Mouse (Mus musculus) C2C12 (cell line): ENCODE results near the gene Arpc3. TPM values are rescaled to one million over a fixed set of nuclear protein-coding genes. Genes with fewer than 3 reads are reported as not detected.
"Not testable (repeated sequence)": the region's sequence is repeated elsewhere in the genome, so short reads cannot be mapped to it uniquely, and the experiment has no call there.

ENCODE experiments used
- H3K27me3 ChIP-seq: one replicate; pipeline ENCODE4 v1.6.1; 2011; ENCODE audit not compliant: control insufficient read depth, insufficient read depth, insufficient read length
- H3K36me3 ChIP-seq: one replicate; pipeline ENCODE4 v1.6.1; 2011; ENCODE audit not compliant: control insufficient read depth, insufficient read depth
- H3K4me3 ChIP-seq: one replicate; pipeline ENCODE4 v1.5.1; 2011; ENCODE audit warnings: mild to moderate bottlenecking, control low read depth; ENCODE audit not compliant: poor library complexity, insufficient read depth, severe bottlenecking
- H3K79me2 ChIP-seq: one replicate; pipeline ENCODE4 v1.6.1; 2011; ENCODE audit not compliant: control insufficient read depth, insufficient read depth
- H3K79me3 ChIP-seq: one replicate; pipeline ENCODE4 v1.6.1; 2011; ENCODE audit warnings: low read depth, control low read depth
- H3ac ChIP-seq: one replicate; pipeline ENCODE3; 2011; ENCODE audit warnings: low read depth; ENCODE audit not compliant: control insufficient read depth, insufficient read length
- CEBPB ChIP-seq: IDR thresholded peaks from one replicate; pipeline ENCODE4 v1.6.1; 2011; ENCODE audit warnings: low read depth, mild to moderate bottlenecking, control low read depth, moderate library complexity
- CTCF ChIP-seq: IDR thresholded peaks from one replicate; pipeline ENCODE4 v1.5.1; 2011; ENCODE audit not compliant: control insufficient read depth, insufficient read depth, insufficient read length
- FOSL1 ChIP-seq: IDR thresholded peaks from one replicate; pipeline ENCODE4 v1.8.0; 2011; ENCODE audit warnings: mild to moderate bottlenecking, low read length; ENCODE audit not compliant: poor library complexity, insufficient read depth, severe bottlenecking
- MAX ChIP-seq: IDR thresholded peaks from one replicate; pipeline ENCODE4 v1.6.1; 2011; ENCODE audit warnings: mild to moderate bottlenecking, control low read depth
- MYOD1 ChIP-seq: IDR thresholded peaks from one replicate; pipeline ENCODE4 v1.6.1; 2011; ENCODE audit warnings: low read depth; ENCODE audit not compliant: control insufficient read depth, insufficient read length
- MYOG ChIP-seq: IDR thresholded peaks from one replicate; pipeline ENCODE4 v1.6.1; 2011; ENCODE audit not compliant: control insufficient read depth, insufficient read length; ENCODE audit errors: extremely low read depth
- USF1 ChIP-seq: IDR thresholded peaks from one replicate; pipeline ENCODE4 v1.6.1; 2011; ENCODE audit warnings: low read depth, mild to moderate bottlenecking, control low read depth, moderate library complexity
- polyA plus RNA-seq: library from polyadenylated mRNA; unstranded; fragments of >200 nt; fragmentation: generic; extraction: Trizol; gene quantifications from one replicate; pipeline ENCODE4 v1.2.1, GENCODE M21; 2012; ENCODE audit warnings: missing spikeins

The Arpc3 gene
- polyA plus RNA-seq, 1 experiment = 185 TPM

GRCm38 (mm10) chr5:122454883-122455282, 63.2 kb downstream of the Arpc3 start:
- Histone ChIP-seq H3K79me2 (no peaks in the 10 kb centered on the region), H3K79me3 (no peaks in the 10 kb centered on the region), H3K4me3 (no peak overlapping the region), H3K36me3 (peaks cover 80% of the 10 kb centered on the region), H3K27me3 (no peaks in the 10 kb centered on the region), H3ac (no peak overlapping the region)
- no peak for TF ChIP-seq CEBPB
- TF ChIP-seq MYOD1 = no peak
- no peak for TF ChIP-seq MYOG
- no peak for TF ChIP-seq FOSL1
- TF ChIP-seq USF1 = no peak
- no peak for TF ChIP-seq CTCF
- no peak for TF ChIP-seq MAX

GRCm38 (mm10) chr5:122455584-122455983, 63.9 kb downstream of the Arpc3 start:
- H3K36me3 ChIP-seq = peaks cover 87% of the 10 kb centered on the region
- no peaks in the 10 kb centered on the region for H3K79me2 ChIP-seq
- H3K27me3 ChIP-seq = no peaks in the 10 kb centered on the region
- H3K4me3 ChIP-seq = no peak overlapping the region
- TF ChIP-seq CEBPB (no peak), MAX (no peak), CTCF (no peak), MYOD1 (no peak), FOSL1 (no peak), MYOG (no peak), USF1 (no peak)
- H3K79me3 ChIP-seq = no peaks in the 10 kb centered on the region
- no peak overlapping the region for H3ac ChIP-seq

- H3ac ChIP-seq, H3K4me3 ChIP-seq, H3K79me2 ChIP-seq, H3K27me3 ChIP-seq, H3K79me3 ChIP-seq: not testable (repeated sequence)
- H3K36me3 ChIP-seq = peaks cover 96% of the 10 kb centered on the region
These were observed 65.4 kb downstream of the Arpc3 start for GRCm38 (mm10) chr5:122457054-122457453.

GRCm38 (mm10) chr5:122458066-122458465, 66.4 kb downstream of the Arpc3 start:
- Histone ChIP-seq H3K4me3 (no peak overlapping the region), H3K27me3 (no peaks in the 10 kb centered on the region), H3ac (no peak overlapping the region), H3K36me3 (peaks cover 96% of the 10 kb centered on the region), H3K79me2 (no peaks in the 10 kb centered on the region), H3K79me3 (no peaks in the 10 kb centered on the region)
- TF ChIP-seq MAX (no peak), CEBPB (peak; percentile 43)

- no peaks in the 10 kb centered on the region for H3K79me3 ChIP-seq
- H3K79me2 ChIP-seq = no peaks in the 10 kb centered on the region
- H3K4me3 ChIP-seq = no peak overlapping the region
- TF ChIP-seq FOSL1 (no peak), CTCF (no peak), MYOG (no peak), MAX (no peak), USF1 (no peak)
- no peaks in the 10 kb centered on the region for H3K27me3 ChIP-seq
- H3K36me3 ChIP-seq = peaks cover 90% of the 10 kb centered on the region
- no peak overlapping the region for H3ac ChIP-seq
These were observed 67.7 kb downstream of the Arpc3 start for GRCm38 (mm10) chr5:122459335-122459734.

- no peaks in the 10 kb centered on the region for H3K27me3 ChIP-seq
- peaks cover 93% of the 10 kb centered on the region for H3K36me3 ChIP-seq
- H3ac ChIP-seq = no peak overlapping the region
- H3K79me3 ChIP-seq = no peaks in the 10 kb centered on the region
- no peak overlapping the region for H3K4me3 ChIP-seq
- no peaks in the 10 kb centered on the region for H3K79me2 ChIP-seq
- TF ChIP-seq CTCF = no peak
These were observed 69.0 kb downstream of the Arpc3 start for GRCm38 (mm10) chr5:122460656-122461055.

GRCm38 (mm10) chr5:122461431-122461830, 69.8 kb downstream of the Arpc3 start:
- no peaks in the 10 kb centered on the region for H3K79me2 ChIP-seq
- TF ChIP-seq USF1 (no peak), CTCF (no peak), MYOG (no peak)
- no peak overlapping the region for H3ac ChIP-seq
- no peaks in the 10 kb centered on the region for H3K79me3 ChIP-seq
- no peak overlapping the region for H3K4me3 ChIP-seq
- no peaks in the 10 kb centered on the region for H3K27me3 ChIP-seq
- peaks cover 93% of the 10 kb centered on the region for H3K36me3 ChIP-seq

Other genes with a start within 250 kb of the Arpc3 start
- gene Ppp1cc, start 233.6 kb upstream of the Arpc3 start, polyA plus RNA-seq = 183 TPM
- 0.02 TPM for gene Hvcn1, start 185.1 kb upstream of the Arpc3 start, polyA plus RNA-seq
- gene Tctn1, start 127.4 kb upstream of the Arpc3 start, polyA plus RNA-seq = 2.6 TPM
- 6.3 TPM for gene Pptc7, start 107.5 kb upstream of the Arpc3 start, polyA plus RNA-seq
- gene Rad9b, start 37.6 kb upstream of the Arpc3 start, polyA plus RNA-seq = 0.73 TPM
- gene Vps29, start 37.5 kb upstream of the Arpc3 start, polyA plus RNA-seq = 148 TPM
- 35.9 TPM for gene Gpn3, start 20.0 kb upstream of the Arpc3 start, polyA plus RNA-seq
- gene Fam216a, start 19.5 kb upstream of the Arpc3 start, polyA plus RNA-seq = 49.5 TPM
- 45.3 TPM for gene Anapc7, start 29.8 kb downstream of the Arpc3 start, polyA plus RNA-seq
- 101 TPM for gene Atp2a2, start 110.3 kb downstream of the Arpc3 start, polyA plus RNA-seq
- gene Ift81, start 222.6 kb downstream of the Arpc3 start, polyA plus RNA-seq = 3.5 TPM